In genomic region chr3:28194388-28194970, GRCm38 (mm10) we compare ENCODE assay signal across 27 mouse cellular contexts.
DNase-seq lines count a peak whose midpoint lies in the region; ATAC-seq and TF ChIP-seq lines count a peak whose summit lies in the region.
"Had no signal": no experiment of that assay in that cellular context is flagged by ENCODE, and none has a peak within 500 bp of the region (broad histone marks: within the 10 kb centered on the region; RNA-seq: fewer than 3 reads in every experiment).

No protein-coding gene starts in this region.

- no peak for DNase-seq in intestine, embryonic 14.5 days (ENCODE audit: low spot score)
- DNase-seq in lung, postnatal 0 days (ENCODE audit: low spot score) = peak; percentile 38
- no peak for DNase-seq in lung, postnatal 25 days (ENCODE audit: low spot score)
- no peak for DNase-seq in cerebellum, adult 18-20 months
- DNase-seq: adrenal gland, postnatal 25 days; cerebellum, adult 2 months; cerebellum, postnatal 14 days; heart, postnatal 14 days; kidney, adult 9 months; kidney, postnatal 10 days; layer of hippocampus, postnatal 36 days; left cerebral cortex, postnatal 4 days; liver, postnatal 0 days; right cerebral cortex, postnatal 4 days; thymus, postnatal 4 days had no signal

- 0 out of 2 replicates have a peak, but pooled peaks have one; percentile 16 for TF ChIP-seq EP300 in lung, postnatal 0 days (IDR thresholded peaks at IDR 0.05)

- 0 out of 2 replicates have a peak, but pooled peaks have one; percentile 36 for ATAC-seq in intestine, embryonic 14.5 days (replicated peaks; ENCODE audit: low FRiP score, low TSS enrichment, low read depth)
- no peak for ATAC-seq in intestine, postnatal 0 days
- ATAC-seq in lung, postnatal 0 days = peak; percentile 47; the same call in 1 of the 2 replicates
- ATAC-seq in intestine, embryonic 16.5 days = peak; percentile 46; the same call in 1 of the 2 replicates
- no peak for ATAC-seq in midbrain, embryonic 15.5 days (replicated peaks)
- ATAC-seq: CD4-positive, CD25-positive, alpha-beta regulatory T cell, adult 4 months; forebrain, embryonic 15.5 days; inflammation-experienced regulatory T-cells, adult 6 months; liver, embryonic 12.5 days; liver, postnatal 0 days had no signal

- H3K36me3 ChIP-seq in intestine, embryonic 14.5 days (ENCODE audit: control insufficient read depth, insufficient read depth, low read length) = no peaks in the 10 kb centered on the region
- no peaks in the 10 kb centered on the region for H3K36me3 ChIP-seq in intestine, postnatal 0 days (ENCODE audit: control insufficient read depth, insufficient read depth)
- H3K36me3 ChIP-seq in lung, postnatal 0 days (ENCODE audit: insufficient read depth, low read length) = no peaks in the 10 kb centered on the region
- no peaks in the 10 kb centered on the region for H3K36me3 ChIP-seq in intestine, embryonic 16.5 days (ENCODE audit: control insufficient read depth, insufficient read depth, low read length)
- no peaks in the 10 kb centered on the region for H3K36me3 ChIP-seq in midbrain, embryonic 15.5 days (replicated peaks)
- H3K36me3 ChIP-seq: forebrain, embryonic 15.5 days; hindbrain, embryonic 10.5 days; hindbrain, embryonic 15.5 days; liver, embryonic 12.5 days; neural tube, embryonic 13.5 days had no signal

- no peak overlapping the region for H3K9ac ChIP-seq in intestine, embryonic 14.5 days (ENCODE audit: low read length)
- H3K9ac ChIP-seq in intestine, postnatal 0 days (ENCODE audit: low read depth, low read length) = no peak overlapping the region
- no peak overlapping the region for H3K9ac ChIP-seq in lung, postnatal 0 days (replicated peaks; ENCODE audit: low read depth)
- H3K9ac ChIP-seq in intestine, embryonic 16.5 days (ENCODE audit: low read depth, low read length) = no peak overlapping the region
- no peak overlapping the region for H3K9ac ChIP-seq in midbrain, embryonic 15.5 days
- H3K9ac ChIP-seq: forebrain, embryonic 15.5 days; hindbrain, embryonic 15.5 days; liver, embryonic 12.5 days; liver, postnatal 0 days; neural tube, embryonic 13.5 days had no signal

- no peak for TF ChIP-seq CTCF in intestine, postnatal 0 days (IDR thresholded peaks at IDR 0.05; ENCODE audit: low read depth)
- no peak for TF ChIP-seq CTCF in lung, postnatal 0 days (IDR thresholded peaks at IDR 0.05)

- H3K4me3 ChIP-seq in intestine, embryonic 14.5 days (ENCODE audit: low read depth, low read length) = no peak overlapping the region
- H3K4me3 ChIP-seq in intestine, postnatal 0 days (ENCODE audit: low read depth, low read length) = no peak overlapping the region
- no peak overlapping the region for H3K4me3 ChIP-seq in lung, postnatal 0 days (ENCODE audit: low read depth, low read length)
- H3K4me3 ChIP-seq in intestine, embryonic 16.5 days (ENCODE audit: low read length) = no peak overlapping the region
- no peak overlapping the region for H3K4me3 ChIP-seq in midbrain, embryonic 15.5 days
- H3K4me3 ChIP-seq: forebrain, embryonic 15.5 days; hindbrain, embryonic 10.5 days; hindbrain, embryonic 15.5 days; liver, embryonic 12.5 days; neural tube, embryonic 13.5 days had no signal

- no peaks in the 10 kb centered on the region for H3K27me3 ChIP-seq in intestine, embryonic 14.5 days (replicated peaks; ENCODE audit: control insufficient read depth, insufficient read depth, low read length)
- H3K27me3 ChIP-seq in intestine, postnatal 0 days (replicated peaks; ENCODE audit: control insufficient read depth, insufficient read depth, low read length) = no peaks in the 10 kb centered on the region
- H3K27me3 ChIP-seq in lung, postnatal 0 days (replicated peaks; ENCODE audit: insufficient read depth, low read length) = no peaks in the 10 kb centered on the region
- no peaks in the 10 kb centered on the region for H3K27me3 ChIP-seq in intestine, embryonic 16.5 days (replicated peaks; ENCODE audit: control insufficient read depth, insufficient read depth, low read length)
- H3K27me3 ChIP-seq in midbrain, embryonic 15.5 days (replicated peaks) = no peaks in the 10 kb centered on the region
- H3K27me3 ChIP-seq: forebrain, embryonic 15.5 days; hindbrain, embryonic 15.5 days; liver, embryonic 12.5 days; neural tube, embryonic 13.5 days had no signal

- no peak overlapping the region for H3K4me2 ChIP-seq in intestine, embryonic 14.5 days (ENCODE audit: low read length)
- H3K4me2 ChIP-seq in intestine, postnatal 0 days (replicated peaks; ENCODE audit: low read depth) = no peak overlapping the region
- H3K4me2 ChIP-seq in lung, postnatal 0 days (replicated peaks; ENCODE audit: low read depth, low read length) = no peak overlapping the region
- no peak overlapping the region for H3K4me2 ChIP-seq in intestine, embryonic 16.5 days (ENCODE audit: low read depth, low read length)
- no peak overlapping the region for H3K4me2 ChIP-seq in midbrain, embryonic 15.5 days
- H3K4me2 ChIP-seq: forebrain, embryonic 15.5 days; hindbrain, embryonic 15.5 days; liver, embryonic 12.5 days; midbrain, embryonic 11.5 days; neural tube, embryonic 13.5 days had no signal

- H3K4me1 ChIP-seq in intestine, embryonic 14.5 days (replicated peaks; ENCODE audit: control insufficient read depth, insufficient read depth, low read length) = 0 out of 2 replicates have a peak, but pooled peaks cover 3% of the 10 kb centered on the region
- no peaks in the 10 kb centered on the region for H3K4me1 ChIP-seq in intestine, postnatal 0 days (replicated peaks; ENCODE audit: control insufficient read depth, insufficient read depth, low read length)
- H3K4me1 ChIP-seq in lung, postnatal 0 days (ENCODE audit: insufficient read depth, low read depth, low read length) = no peaks in the 10 kb centered on the region
- no peaks in the 10 kb centered on the region for H3K4me1 ChIP-seq in intestine, embryonic 16.5 days (ENCODE audit: control insufficient read depth, insufficient read depth, low read length)
- H3K4me1 ChIP-seq in midbrain, embryonic 15.5 days = no peaks in the 10 kb centered on the region
- H3K4me1 ChIP-seq: forebrain, embryonic 15.5 days; hindbrain, embryonic 10.5 days; hindbrain, embryonic 15.5 days; liver, embryonic 12.5 days; neural tube, embryonic 13.5 days had no signal

- H3K27ac ChIP-seq in intestine, embryonic 14.5 days (ENCODE audit: low read depth) = no peak overlapping the region
- no peak overlapping the region for H3K27ac ChIP-seq in intestine, postnatal 0 days (ENCODE audit: low read depth, low read length)
- H3K27ac ChIP-seq in lung, postnatal 0 days (ENCODE audit: low read length) = no peak overlapping the region
- H3K27ac ChIP-seq in intestine, embryonic 16.5 days (ENCODE audit: low read length) = no peak overlapping the region
- H3K27ac ChIP-seq in midbrain, embryonic 15.5 days = no peak overlapping the region
- H3K27ac ChIP-seq: forebrain, embryonic 15.5 days; hindbrain, embryonic 10.5 days; hindbrain, embryonic 15.5 days; liver, embryonic 12.5 days; neural tube, embryonic 13.5 days; stomach, postnatal 0 days had no signal

- H3K9me3 ChIP-seq in intestine, embryonic 14.5 days (ENCODE audit: control insufficient read depth, low read length) = no peaks in the 10 kb centered on the region
- H3K9me3 ChIP-seq in intestine, postnatal 0 days (ENCODE audit: control insufficient read depth) = no peaks in the 10 kb centered on the region
- no peaks in the 10 kb centered on the region for H3K9me3 ChIP-seq in lung, postnatal 0 days (ENCODE audit: low read length)
- no peaks in the 10 kb centered on the region for H3K9me3 ChIP-seq in intestine, embryonic 16.5 days (ENCODE audit: control insufficient read depth, low read length)
- H3K9me3 ChIP-seq in midbrain, embryonic 15.5 days = no peaks in the 10 kb centered on the region
- H3K9me3 ChIP-seq: forebrain, embryonic 15.5 days; hindbrain, embryonic 15.5 days; liver, embryonic 12.5 days; neural tube, embryonic 13.5 days had no signal

- 24% methylated on average over 4 of the region's 4 CpGs for WGBS in intestine, embryonic 14.5 days
- 37% methylated on average over 4 of the region's 4 CpGs for WGBS in intestine, postnatal 0 days
- WGBS in lung, postnatal 0 days = 22% methylated on average over 4 of the region's 4 CpGs
- WGBS in intestine, embryonic 16.5 days = 33% methylated on average over 4 of the region's 4 CpGs
- WGBS in midbrain, embryonic 15.5 days = 69% methylated on average over 4 of the region's 4 CpGs

Comparison
In these comparisons a context has a peak if more than half of its experiments do, and no peak if none do; other contexts are left out.
1. ATAC-seq: peak in intestine, embryonic 14.5 days (single experiment), lung, postnatal 0 days (single experiment) and intestine, embryonic 16.5 days (single experiment); none in intestine, postnatal 0 days (single experiment) and midbrain, embryonic 15.5 days (single experiment).